Mouse (Mus musculus) heart, embryonic 16.5 days (tissue): ENCODE data around the gene Snrpb. TPM values are rescaled to one million over a fixed set of nuclear protein-coding genes. Genes with fewer than 3 reads are reported as not detected.

Experiments
- ATAC-seq: fragments of 200-750 bp; cut with Nextera tagmentation; replicated peaks from 2 replicates; pipeline ENCODE4 v1.8.0; 2017; ENCODE audit warnings: moderate number of reproducible peaks; ENCODE audit not compliant: insufficient read depth, low FRiP score; ENCODE audit errors: extremely low read depth
- H3K27ac ChIP-seq: fragments of 300-500 bp; sonication (generic); 2 replicates; pipeline ENCODE4 v1.5.1; 2014; ENCODE audit warnings: mild to moderate bottlenecking, low read length, control low read depth, moderate library complexity
- H3K27me3 ChIP-seq: fragments of 300-500 bp; sonication (generic); 2 replicates; pipeline ENCODE4 v1.6.1; 2014; ENCODE audit warnings: low read length, mixed read lengths; ENCODE audit not compliant: control insufficient read depth, insufficient read depth
- H3K36me3 ChIP-seq: fragments of 300-500 bp; sonication (generic); 2 replicates; pipeline ENCODE4 v1.6.1; 2014; ENCODE audit not compliant: control insufficient read depth, insufficient read depth
- H3K4me1 ChIP-seq: fragments of 300-500 bp; sonication (generic); 2 replicates; pipeline ENCODE4 v1.6.1; 2014; ENCODE audit warnings: low read length, mixed read lengths; ENCODE audit not compliant: control insufficient read depth, insufficient read depth
- H3K4me2 ChIP-seq: fragments of 300-500 bp; sonication (generic); 2 replicates; pipeline ENCODE4 v1.6.1; 2014; ENCODE audit warnings: low read depth, mild to moderate bottlenecking, control low read depth, low read length
- H3K4me3 ChIP-seq: fragments of 300-500 bp; sonication (generic); 2 replicates; pipeline ENCODE4 v1.5.1; 2014; ENCODE audit warnings: mild to moderate bottlenecking, control low read depth, low read length
- H3K9ac ChIP-seq: fragments of 300-500 bp; sonication (generic); 2 replicates; pipeline ENCODE4 v1.6.1; 2014; ENCODE audit warnings: low read length, control low read depth
- H3K9me3 ChIP-seq: fragments of 300-500 bp; sonication (generic); replicated peaks from 2 replicates; pipeline ENCODE4 v1.6.1; 2016; ENCODE audit warnings: low read length; ENCODE audit not compliant: control insufficient read depth
- WGBS: fragments of 180-500 bp; shearing (Covaris S2); extraction: QIAGEN DNeasy Blood & Tissue Kit; methylation state at CpG from one replicate; pipeline ENCODE4 v1.1.7; 2014; 5-methylcytosine and 5-hydroxymethylcytosine counted together
- polyA plus RNA-seq: library from polyadenylated mRNA; unstranded; fragments of >200 nt; fragmentation: Nextera tagmentation; extraction: Ambion mirVana; gene quantifications from 2 replicates; pipeline ENCODE4 v1.2.1, GENCODE M21; 2015

Snrpb gene
- polyA plus RNA-seq, 1 experiment from 2014 or later = 444 TPM

DNA sequence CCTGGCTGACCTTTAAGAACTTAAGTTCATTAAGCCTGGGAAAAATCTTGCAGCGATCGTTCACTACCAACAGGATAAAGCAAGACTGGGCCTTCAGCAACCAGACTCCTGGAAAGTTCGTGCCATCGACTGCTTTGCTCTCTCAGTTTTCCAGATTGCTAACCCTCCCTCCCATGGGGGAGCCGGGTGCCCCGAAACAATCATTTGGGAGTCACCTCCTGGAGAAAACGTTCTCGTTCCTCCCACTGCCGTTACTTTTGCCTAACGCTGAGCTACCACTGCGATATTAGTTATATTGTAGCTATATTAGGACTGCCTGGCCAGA, 860 bp downstream of the Snrpb start:
- H3K4me3 ChIP-seq = peak overlapping the region; percentile 100
- under 1% methylated on average over 11 of the region's 11 CpGs for WGBS
- no peaks in the 10 kb centered on the region for H3K27me3 ChIP-seq
- peak overlapping the region; percentile 97 for H3K27ac ChIP-seq
- ATAC-seq = no peak
- H3K9ac ChIP-seq = peak overlapping the region; percentile 100
- no peaks in the 10 kb centered on the region for H3K9me3 ChIP-seq
- H3K4me1 ChIP-seq = peaks cover 17% of the 10 kb centered on the region
- peaks cover 27% of the 10 kb centered on the region for H3K36me3 ChIP-seq
- peak overlapping the region; percentile 68 for H3K4me2 ChIP-seq

DNA sequence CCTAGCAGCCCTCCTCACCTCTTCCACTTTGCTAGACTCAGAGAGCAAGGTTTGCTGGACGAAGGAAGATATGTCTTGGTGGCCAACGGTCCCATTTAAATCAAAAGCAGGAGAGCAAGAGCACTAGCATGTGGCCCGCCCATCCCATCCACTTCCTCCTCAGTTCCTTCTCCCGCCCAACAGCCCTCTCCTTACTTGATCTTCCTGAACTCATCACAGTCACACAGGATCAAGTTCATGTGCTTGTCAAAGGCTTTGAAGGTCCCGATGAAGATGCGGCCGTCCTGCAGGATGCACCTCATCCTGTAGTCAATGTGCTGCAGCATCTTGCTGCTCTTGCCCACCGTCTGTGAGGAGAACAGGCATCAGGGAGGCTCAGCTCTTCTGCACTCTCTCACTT, 2.4 kb downstream of the Snrpb start:
- WGBS = 63% methylated on average over 8 of the region's 8 CpGs
- peak overlapping the region; percentile 31; the same call in 1 of the 2 replicates for H3K9ac ChIP-seq
- peak overlapping the region; percentile 68 for H3K4me2 ChIP-seq
- peak overlapping the region; percentile 100; the same call in 1 of the 2 replicates for H3K4me3 ChIP-seq
- H3K4me1 ChIP-seq = peaks cover 17% of the 10 kb centered on the region
- no peaks in the 10 kb centered on the region for H3K27me3 ChIP-seq
- ATAC-seq = no peak
- H3K27ac ChIP-seq = no peak overlapping the region
- H3K36me3 ChIP-seq = peaks cover 42% of the 10 kb centered on the region
- no peaks in the 10 kb centered on the region for H3K9me3 ChIP-seq

DNA sequence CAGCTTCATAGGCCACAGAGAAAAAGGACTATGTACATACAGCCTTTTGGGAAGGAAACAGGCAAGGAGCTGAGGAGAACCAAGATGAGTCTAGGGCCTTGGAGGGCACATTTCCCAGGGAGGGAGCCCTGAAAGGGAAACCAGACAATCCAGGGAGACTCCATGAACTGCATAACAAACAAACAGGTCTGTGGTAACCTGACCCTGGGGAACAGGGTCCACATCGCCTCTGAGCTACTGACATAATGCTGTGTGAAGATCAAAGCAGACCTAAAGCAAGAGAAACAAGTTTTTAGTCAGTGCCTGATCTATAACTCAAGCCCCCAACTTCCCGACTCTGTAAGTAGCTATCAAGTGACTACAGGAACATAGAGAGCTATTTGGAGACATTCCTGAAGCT, 7.5 kb downstream of the Snrpb start:
- ATAC-seq = no peak
- 76% methylated on average over 2 of the region's 2 CpGs for WGBS
- Histone ChIP-seq H3K27ac (no peak overlapping the region), H3K27me3 (no peaks in the 10 kb centered on the region), H3K9me3 (no peaks in the 10 kb centered on the region), H3K9ac (no peak overlapping the region), H3K4me1 (peaks cover 2% of the 10 kb centered on the region), H3K4me2 (no peak overlapping the region), H3K4me3 (no peak overlapping the region), H3K36me3 (peaks cover 68% of the 10 kb centered on the region)

DNA sequence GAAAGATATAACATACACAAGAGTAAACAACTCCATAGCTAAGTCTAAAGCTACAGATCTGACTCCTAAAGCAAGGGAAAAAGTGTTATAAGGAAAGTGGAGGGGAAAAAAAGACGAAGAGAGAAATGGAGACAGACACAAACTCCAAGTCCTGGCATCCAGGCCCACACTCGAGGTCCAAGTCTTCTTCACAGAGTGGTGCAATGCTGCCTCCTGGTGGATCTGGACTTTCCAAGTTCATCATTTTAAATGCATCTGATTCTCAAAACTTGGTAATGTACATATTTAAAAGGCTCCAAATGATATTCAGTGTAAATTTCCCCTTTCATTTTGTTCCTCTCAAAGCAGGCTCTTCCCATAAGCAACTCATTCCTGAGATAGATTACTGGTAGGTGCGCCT, 11.3 kb downstream of the Snrpb start:
- no peak overlapping the region for H3K4me2 ChIP-seq
- H3K9ac ChIP-seq = no peak overlapping the region
- H3K9me3 ChIP-seq = no peaks in the 10 kb centered on the region
- H3K4me1 ChIP-seq = no peaks in the 10 kb centered on the region
- H3K27ac ChIP-seq = no peak overlapping the region
- peaks cover 39% of the 10 kb centered on the region for H3K36me3 ChIP-seq
- no peak overlapping the region for H3K4me3 ChIP-seq
- 45% methylated on average over 3 of the region's 3 CpGs for WGBS
- no peak for ATAC-seq
- no peaks in the 10 kb centered on the region for H3K27me3 ChIP-seq

DNA sequence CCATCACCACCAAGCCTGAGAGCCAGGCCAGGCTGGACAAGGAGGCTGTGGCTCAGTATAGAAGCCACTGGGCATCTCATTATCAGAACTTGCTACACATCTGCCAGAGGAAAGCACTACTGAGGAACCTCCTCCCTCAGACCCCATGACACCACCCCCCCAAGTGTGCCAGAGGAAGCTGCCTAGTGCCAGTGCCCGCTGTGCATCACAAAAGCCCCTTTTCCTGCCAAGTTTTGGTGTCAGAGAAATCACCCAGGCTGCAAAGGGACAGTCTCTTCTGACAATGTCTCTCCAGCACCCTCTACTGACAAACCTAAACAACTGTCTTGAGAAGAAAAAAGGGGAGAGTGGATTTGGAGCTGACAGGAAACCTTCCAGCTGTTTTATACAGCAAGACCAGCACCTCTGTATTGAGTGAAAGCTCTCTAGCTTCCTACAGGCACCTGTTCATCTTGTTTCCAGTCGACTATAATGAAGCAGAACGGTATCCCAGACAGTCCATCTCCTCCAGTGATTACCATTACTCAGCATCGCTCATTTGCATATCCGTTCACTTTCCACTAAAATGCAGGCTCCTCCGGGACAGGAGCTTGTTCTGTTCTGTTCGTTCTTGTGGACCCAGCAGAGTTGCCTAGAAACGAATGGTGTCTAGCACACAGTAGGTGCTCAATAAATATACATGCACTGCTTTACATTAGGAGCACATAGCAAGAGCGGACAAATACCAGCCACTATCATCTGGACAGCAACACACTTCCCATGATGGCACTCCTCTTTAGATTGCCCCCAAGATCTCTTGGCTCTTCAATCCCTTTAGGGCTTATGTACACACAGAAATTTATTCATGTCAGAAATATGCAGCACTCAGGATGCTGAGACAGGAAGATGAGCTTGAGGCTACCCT, 12.6 kb downstream of the Snrpb start:
- H3K4me1 ChIP-seq = no peaks in the 10 kb centered on the region
- H3K27me3 ChIP-seq = no peaks in the 10 kb centered on the region
- H3K9ac ChIP-seq = no peak overlapping the region
- no peaks in the 10 kb centered on the region for H3K9me3 ChIP-seq
- H3K36me3 ChIP-seq = peaks cover 26% of the 10 kb centered on the region
- H3K27ac ChIP-seq = no peak overlapping the region
- H3K4me3 ChIP-seq = no peak overlapping the region
- no peak overlapping the region for H3K4me2 ChIP-seq
- ATAC-seq = 0 out of 2 replicates have a peak, but pooled peaks have one; percentile 18
- 68% methylated on average over 9 of the region's 9 CpGs for WGBS

DNA sequence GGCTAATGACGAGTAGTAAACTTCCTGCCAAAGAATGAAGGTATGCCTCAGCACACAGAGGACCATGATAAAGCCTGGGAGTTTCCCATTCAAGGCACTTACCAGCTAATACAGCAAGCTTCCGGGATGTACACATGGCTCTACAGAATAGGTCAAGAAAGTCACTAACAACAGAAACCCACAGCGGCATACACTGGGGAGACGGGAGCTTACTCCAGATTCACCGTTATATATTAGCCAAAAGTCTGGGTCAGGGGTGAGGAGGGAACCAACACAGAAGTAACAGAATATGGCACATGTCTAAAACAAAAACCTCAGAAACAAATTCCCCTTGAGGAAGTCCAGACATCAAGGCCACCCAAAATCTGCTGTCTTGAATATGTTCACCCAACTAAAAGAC, 16.5 kb downstream of the Snrpb start:
- ATAC-seq = no peak
- Histone ChIP-seq H3K9me3 (no peaks in the 10 kb centered on the region), H3K4me3 (no peak overlapping the region), H3K27me3 (no peaks in the 10 kb centered on the region), H3K36me3 (peaks cover 4% of the 10 kb centered on the region), H3K4me1 (no peaks in the 10 kb centered on the region), H3K9ac (no peak overlapping the region), H3K27ac (no peak overlapping the region), H3K4me2 (no peak overlapping the region)
- 81% methylated on average over 5 of the region's 5 CpGs for WGBS

DNA sequence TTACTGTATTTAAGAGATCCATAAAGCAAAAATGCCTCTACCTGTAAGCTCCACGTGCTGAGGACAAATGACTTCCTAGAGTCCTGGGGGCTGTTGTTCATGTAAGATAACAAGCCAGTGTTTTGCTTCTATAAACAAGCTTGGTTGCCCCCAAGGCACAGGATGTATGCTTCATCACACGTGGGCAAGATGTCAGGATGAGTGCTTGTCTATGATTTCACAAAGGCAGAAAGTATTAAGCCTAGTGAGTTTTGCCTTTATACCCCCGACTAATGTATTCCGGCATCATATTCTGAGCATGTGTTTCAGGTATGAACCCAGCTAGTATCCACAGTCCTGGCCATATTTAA, 21.1 kb downstream of the Snrpb start:
- Histone ChIP-seq H3K4me2 (no peak overlapping the region), H3K27me3 (no peaks in the 10 kb centered on the region), H3K4me1 (no peaks in the 10 kb centered on the region), H3K4me3 (no peak overlapping the region), H3K9ac (no peak overlapping the region), H3K9me3 (no peaks in the 10 kb centered on the region), H3K27ac (no peak overlapping the region), H3K36me3 (no peaks in the 10 kb centered on the region)
- no peak for ATAC-seq
- 61% methylated on average over 4 of the region's 4 CpGs for WGBS

DNA sequence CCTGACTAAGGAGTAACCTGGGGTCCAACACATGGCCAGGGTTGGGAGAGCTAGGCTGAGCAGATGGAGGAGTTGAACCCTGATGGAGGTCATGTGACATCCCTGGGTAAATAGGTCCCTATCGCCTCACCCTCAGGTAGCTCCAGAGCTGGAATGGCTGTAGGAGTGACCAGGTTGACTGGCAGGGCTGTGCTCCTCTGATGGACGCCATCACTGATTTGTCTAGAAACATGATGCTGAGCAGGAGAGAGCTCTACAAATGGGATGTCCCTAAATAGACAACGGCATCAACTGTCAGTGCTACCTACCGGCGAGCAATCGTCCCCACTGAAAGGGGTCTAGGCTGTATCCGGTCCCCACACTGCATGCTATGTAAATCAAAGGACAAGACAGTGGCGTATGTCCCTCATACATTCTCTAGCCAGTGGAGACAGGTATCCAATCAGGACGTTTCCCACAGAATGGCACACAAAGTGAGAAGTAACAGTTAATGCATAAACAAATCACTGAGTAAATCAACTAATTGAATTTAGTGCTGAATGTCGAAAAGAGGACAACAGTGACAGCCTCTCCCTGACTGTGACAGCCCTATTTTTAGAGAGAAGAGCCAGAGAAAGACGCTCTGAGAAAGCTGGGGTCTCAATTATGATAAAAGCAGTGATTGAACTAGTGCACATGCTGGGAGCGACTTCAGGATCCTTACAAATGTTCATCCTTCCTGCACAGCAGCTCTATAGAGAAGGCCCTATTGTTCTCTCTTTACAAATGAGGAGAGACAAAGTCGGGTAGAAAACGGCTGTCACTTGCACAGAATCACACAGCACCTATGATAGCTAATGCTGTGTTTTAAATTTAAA, 21.7 kb downstream of the Snrpb start:
- no peaks in the 10 kb centered on the region for H3K36me3 ChIP-seq
- H3K27me3 ChIP-seq = no peaks in the 10 kb centered on the region
- H3K4me1 ChIP-seq = no peaks in the 10 kb centered on the region
- 68% methylated on average over 14 of the region's 14 CpGs for WGBS
- H3K4me2 ChIP-seq = no peak overlapping the region
- H3K9ac ChIP-seq = no peak overlapping the region
- no peak overlapping the region for H3K4me3 ChIP-seq
- no peak overlapping the region for H3K27ac ChIP-seq
- no peaks in the 10 kb centered on the region for H3K9me3 ChIP-seq
- ATAC-seq = no peak

DNA sequence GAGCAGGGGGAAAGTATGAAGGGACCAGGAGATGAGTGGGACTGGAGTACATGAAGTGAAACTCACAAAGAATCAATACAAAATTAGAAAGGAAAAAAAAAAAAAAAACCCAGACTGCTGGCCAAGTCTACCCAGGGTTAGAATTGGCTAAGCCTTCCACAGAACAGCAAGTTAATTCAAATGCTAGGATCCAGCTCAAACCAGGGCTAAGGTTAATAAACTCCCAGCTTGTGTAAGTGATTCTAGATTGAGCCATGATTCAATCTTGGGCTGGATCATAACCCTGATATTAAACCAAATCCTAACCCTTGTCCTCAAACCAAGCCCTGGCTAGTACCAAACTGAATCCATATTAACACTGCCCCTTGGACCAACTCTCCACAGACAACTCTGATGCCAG, 23.4 kb downstream of the Snrpb start:
- H3K4me2 ChIP-seq = no peak overlapping the region
- no peaks in the 10 kb centered on the region for H3K27me3 ChIP-seq
- ATAC-seq = no peak
- H3K4me1 ChIP-seq = no peaks in the 10 kb centered on the region
- no peaks in the 10 kb centered on the region for H3K9me3 ChIP-seq
- no peak overlapping the region for H3K4me3 ChIP-seq
- H3K27ac ChIP-seq = no peak overlapping the region
- H3K36me3 ChIP-seq = no peaks in the 10 kb centered on the region
- no peak overlapping the region for H3K9ac ChIP-seq
